Mouse (Mus musculus): ENCODE data around the gene Myo9b. TPM values are rescaled to one million over a fixed set of nuclear protein-coding genes. Genes with fewer than 3 reads are reported as not detected.
A peak's percentile ranks its signal among the peaks of the same experiment; 100 is the strongest.

The Myo9b gene
- polyA plus RNA-seq, 1 experiment from 2014 or later = 71.2 TPM

GRCm38 (mm10) chr8:71371236-71371848, 98.8 kb downstream of the Myo9b start, which contains the start of gene Ocel1:
Ocel1 (plus strand) TSS chr8:71371298.
- peak; percentile 90 for DNase-seq (ENCODE audit: low read depth, low spot score)
- peak; percentile 85 for ATAC-seq
- TF ChIP-seq CTCF (IDR thresholded peaks at IDR 0.05) = no peak
- ChIA-PET POLR2A (interaction anchor here (0.6 to 2.4 kb wide), 5 partner anchors 8 to 61 kb away, joined by 3 to 16 read pairs (median 4); partner anchors contain the start of genes Ankle1 and Nr2f6), CTCF (interaction anchor here (1.1 to 3.0 kb wide), 4 partner anchors 10 to 33 kb away, joined by 3 to 14 read pairs (median 12); partner anchors contain the start of genes Babam1 and Nr2f6)
- no peaks in the 10 kb centered on the region for H3K27me3 ChIP-seq
- in situ Hi-C loops (cut with MboI; ENCODE audit: low pct_unique_long_range_greater_than_20kb) = loop anchor here (5.0 to 25.0 kb wide), 2 partner anchors 36 to 484 kb away; partner anchors contain the start of genes Ankle1, Rpl18a and Slc5a5

GRCm38 (mm10) chr8:71372427-71372826, 99.9 kb downstream of the Myo9b start:
- no peaks in the 10 kb centered on the region for H3K27me3 ChIP-seq
- CTCF ChIA-PET = interaction anchor here (1.1 to 3.0 kb wide), 4 partner anchors 9 to 32 kb away, joined by 3 to 14 read pairs (median 12); partner anchors contain the start of genes Babam1 and Nr2f6
- TF ChIP-seq CTCF (IDR thresholded peaks at IDR 0.05) = no peak
- ATAC-seq = no peak
- POLR2A ChIA-PET = interaction anchor here (0.5 to 2.4 kb wide), 4 partner anchors 9 to 1947 kb away, joined by 3 to 16 read pairs (median 4); partner anchors contain the start of genes Ankle1 and Nr2f6
- in situ Hi-C loops (cut with MboI; ENCODE audit: low pct_unique_long_range_greater_than_20kb) = loop anchor here (5.0 to 25.0 kb wide), 2 partner anchors 35 to 485 kb away; partner anchors contain the start of genes Ankle1, Rpl18a and Slc5a5
- no peak for DNase-seq (ENCODE audit: low read depth, low spot score)

DNA sequence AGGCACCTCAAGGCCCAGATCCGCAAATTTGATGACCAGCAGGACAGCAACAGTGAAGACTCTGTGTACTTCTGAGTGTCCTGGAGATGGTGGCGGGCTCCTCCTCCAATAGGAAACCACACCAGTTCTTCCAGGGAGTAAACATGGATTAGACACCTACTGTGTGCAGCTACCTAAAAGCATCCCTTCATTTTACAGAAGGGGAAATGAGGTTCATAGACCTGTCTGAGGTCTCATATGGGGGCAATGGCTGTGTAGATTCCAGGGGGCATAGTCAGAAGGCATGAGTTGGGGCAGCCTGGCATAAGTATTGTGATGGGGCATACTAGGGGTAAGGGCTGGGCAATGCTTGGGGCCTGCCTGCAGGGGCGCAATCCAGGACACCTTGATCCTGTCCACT, 100.5 kb downstream of the Myo9b start:
- in situ Hi-C loops (cut with MboI; ENCODE audit: low pct_unique_long_range_greater_than_20kb) = loop anchor here (5.0 to 25.0 kb wide), 2 partner anchors 34 to 486 kb away; partner anchors contain the start of genes Ankle1, Rpl18a and Slc5a5
- no peaks in the 10 kb centered on the region for H3K27me3 ChIP-seq
- CTCF ChIA-PET = interaction anchor here (1.2 to 3.0 kb wide), 4 partner anchors 8 to 34 kb away, joined by 4 to 14 read pairs (median 12); partner anchors contain the start of genes Babam1 and Nr2f6
- ATAC-seq = no peak
- no peak for TF ChIP-seq CTCF (IDR thresholded peaks at IDR 0.05)
- no peak for DNase-seq (ENCODE audit: low read depth, low spot score)
- POLR2A ChIA-PET = interaction anchor here (1.0 to 2.4 kb wide), 2 partner anchors 8 to 24 kb away, joined by 4 to 16 read pairs; partner anchors contain the start of genes Babam1 and Nr2f6

- in situ Hi-C loops (cut with MboI; ENCODE audit: low pct_unique_long_range_greater_than_20kb) = loop anchor here (5.0 to 25.0 kb wide), 2 partner anchors 33 to 487 kb away; partner anchors contain the start of genes Ankle1, Rpl18a and Slc5a5
- no peaks in the 10 kb centered on the region for H3K27me3 ChIP-seq
- TF ChIP-seq CTCF (IDR thresholded peaks at IDR 0.05) = no peak
- ChIA-PET CTCF (no interaction called here), POLR2A (no interaction called here)
- DNase-seq (ENCODE audit: low read depth, low spot score) (no peak), ATAC-seq (no peak)
These were observed 102.2 kb downstream of the Myo9b start for GRCm38 (mm10) chr8:71374616-71375206.

DNA sequence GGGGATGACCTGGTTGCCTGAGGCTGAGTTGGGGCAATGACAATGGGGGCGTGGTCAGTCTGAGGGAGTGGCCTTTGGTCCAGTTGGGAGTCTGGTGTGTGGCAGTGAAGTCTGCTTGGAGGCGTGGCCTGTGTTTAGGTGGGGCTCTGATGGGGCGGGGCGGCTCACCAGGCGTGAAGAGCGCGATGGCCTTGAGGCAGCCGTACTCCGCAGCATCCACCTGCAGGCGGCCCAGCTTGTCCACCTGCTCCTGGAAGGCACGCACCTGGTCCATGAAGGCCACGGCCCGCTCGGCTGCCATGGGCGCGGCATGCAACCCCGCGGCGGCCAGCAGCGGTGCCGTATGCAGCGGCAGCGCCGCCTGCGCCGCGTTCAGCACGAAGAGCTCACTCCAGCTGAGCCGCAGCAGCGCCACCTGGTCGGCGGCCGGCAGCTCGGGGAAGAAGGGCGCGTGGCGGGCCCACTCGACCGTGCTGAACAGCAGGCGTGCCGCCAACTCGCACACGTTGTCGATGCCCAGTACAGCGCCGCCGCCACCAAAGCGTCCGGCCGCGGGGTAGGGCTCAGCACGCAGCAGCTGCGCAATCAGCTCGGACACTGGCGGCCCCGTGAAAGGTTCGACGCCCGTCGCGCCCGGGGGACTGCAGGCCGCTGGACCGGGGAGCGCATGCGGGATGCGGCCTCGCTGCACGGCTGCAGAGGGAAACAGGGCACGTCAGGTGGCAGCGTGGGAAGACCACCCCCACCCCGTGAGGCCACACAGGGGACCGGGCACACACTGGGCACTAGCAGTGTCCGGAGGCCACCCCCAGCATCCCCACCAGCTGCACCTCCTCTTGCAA, 103.3 kb downstream of the Myo9b start:
- POLR2A ChIA-PET = no interaction called here
- in situ Hi-C loops (cut with MboI; ENCODE audit: low pct_unique_long_range_greater_than_20kb) = no loop called here
- no peak for ATAC-seq

DNA sequence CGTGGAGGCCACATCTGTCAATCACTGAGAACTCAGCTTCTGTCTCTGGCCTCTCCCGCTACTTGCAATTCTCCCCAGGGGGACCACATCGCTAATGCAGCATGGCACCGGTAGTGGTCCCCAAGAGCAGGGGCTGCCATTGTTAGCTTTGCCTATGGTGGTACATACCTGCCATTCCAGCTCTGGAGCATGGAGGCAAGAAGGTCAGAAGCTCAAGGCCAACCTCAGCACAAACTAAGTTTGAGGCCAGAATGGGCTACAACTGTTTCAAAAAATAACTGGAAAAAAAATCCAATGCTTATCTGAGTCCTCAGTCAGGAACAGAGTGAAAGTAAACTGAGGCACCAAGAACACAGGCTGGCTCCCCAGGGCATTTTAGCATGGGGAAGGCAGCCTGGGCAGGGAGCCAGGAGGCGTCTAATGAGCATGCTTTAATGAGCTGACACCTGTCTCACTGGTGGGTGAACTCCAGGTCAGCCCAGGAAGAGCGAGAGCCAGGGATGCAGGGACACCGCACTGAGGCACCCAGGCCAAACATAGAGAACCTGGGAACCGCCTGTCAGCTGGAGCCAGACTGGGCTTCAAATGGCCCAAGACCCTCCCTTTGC, 104.0 kb downstream of the Myo9b start:
- CTCF ChIA-PET = interaction anchor here (1.2 kb wide), 1 partner anchor 88 kb away, joined by 3 read pairs; the partner anchor contains the start of gene Mrpl34
- no peak for ATAC-seq
- no peak for TF ChIP-seq CTCF (IDR thresholded peaks at IDR 0.05)
- POLR2A ChIA-PET = no interaction called here
- in situ Hi-C loops (cut with MboI; ENCODE audit: low pct_unique_long_range_greater_than_20kb) = no loop called here
- no peak for DNase-seq (ENCODE audit: low read depth, low spot score)
- no peaks in the 10 kb centered on the region for H3K27me3 ChIP-seq

More for the DNA sequence above, 103.3 kb downstream of the Myo9b start:
- CTCF ChIA-PET = interaction anchor here (1.2 kb wide), 1 partner anchor 89 kb away, joined by 3 read pairs; the partner anchor contains the start of gene Mrpl34
- H3K27me3 ChIP-seq = no peaks in the 10 kb centered on the region
- TF ChIP-seq CTCF (IDR thresholded peaks at IDR 0.05) = no peak
- no peak for DNase-seq (ENCODE audit: low read depth, low spot score)

GRCm38 (mm10) chr8:71379008-71379407, 106.5 kb downstream of the Myo9b start:
- POLR2A ChIA-PET = interaction anchor here (1.8 to 2.7 kb wide), 3 partner anchors 11 to 24 kb away, joined by 5 to 11 read pairs (median 5); partner anchors contain the start of gene Babam1
- CTCF ChIA-PET = interaction anchor here (1.4 to 1.8 kb wide), 2 partner anchors 26 to 28 kb away, joined by 3 read pairs; partner anchors contain the start of gene Ankle1
- TF ChIP-seq CTCF (IDR thresholded peaks at IDR 0.05) = no peak
- no peak for ATAC-seq
- in situ Hi-C loops (cut with MboI; ENCODE audit: low pct_unique_long_range_greater_than_20kb) = no loop called here
- no peaks in the 10 kb centered on the region for H3K27me3 ChIP-seq
- no peak for DNase-seq (ENCODE audit: low read depth, low spot score)

DNA sequence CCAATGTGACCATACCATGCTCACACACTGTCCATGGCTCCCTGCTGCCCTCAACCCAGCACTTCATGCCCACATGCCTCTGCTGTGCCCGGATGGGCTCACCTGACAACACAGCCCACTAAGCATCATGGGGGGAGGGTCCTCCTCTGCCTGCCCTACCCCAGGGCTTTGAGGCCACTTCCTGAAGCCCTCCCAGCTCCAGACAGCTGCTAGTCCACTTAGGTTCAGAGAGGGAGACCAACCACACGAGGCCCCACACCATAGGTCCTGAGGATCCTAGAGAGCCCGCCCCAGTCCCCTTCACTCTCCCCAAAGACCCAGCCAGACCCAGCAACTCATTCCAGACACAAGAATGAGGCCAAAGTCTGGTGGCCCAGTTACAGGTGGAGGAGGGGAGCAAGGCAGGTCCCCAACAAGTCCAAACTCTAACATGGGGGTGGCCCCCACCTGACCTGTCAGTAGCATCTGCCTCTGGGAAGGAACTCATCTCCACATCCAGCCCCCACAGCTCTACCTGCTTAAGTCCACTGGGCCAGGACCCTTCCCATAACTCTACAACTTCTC, 107.1 kb downstream of the Myo9b start:
- no peaks in the 10 kb centered on the region for H3K27me3 ChIP-seq
- TF ChIP-seq CTCF (IDR thresholded peaks at IDR 0.05) = no peak
- ATAC-seq (no peak), DNase-seq (ENCODE audit: low read depth, low spot score) (no peak)
- POLR2A ChIA-PET = interaction anchor here (1.8 to 2.7 kb wide), 3 partner anchors 12 to 24 kb away, joined by 5 to 11 read pairs (median 5); partner anchors contain the start of gene Babam1
- in situ Hi-C loops (cut with MboI; ENCODE audit: low pct_unique_long_range_greater_than_20kb) = no loop called here
- CTCF ChIA-PET = interaction anchor here (1.4 to 3.0 kb wide), 3 partner anchors 8 to 27 kb away, joined by 3 to 12 read pairs (median 3); partner anchors contain the start of genes Ankle1 and Ocel1

All from Patski (cell line).